9 mouse cellular contexts compared by ENCODE assay signal in genomic region chr9:114562919-114563751, GRCm38 (mm10). TPM values are rescaled to one million over a fixed set of nuclear protein-coding genes. Genes with fewer than 3 reads are reported as not detected.
A peak's percentile ranks its signal among the peaks of the same experiment; 100 is the strongest.
DNase-seq lines count a peak whose midpoint lies in the region; ATAC-seq and TF ChIP-seq lines count a peak whose summit lies in the region.
"Had no signal": no experiment of that assay in that cellular context is flagged by ENCODE, and none has a peak within 500 bp of the region (broad histone marks: within the 10 kb centered on the region; RNA-seq: fewer than 3 reads in every experiment).

No protein-coding gene starts in this region.

- peaks cover 33% of the 10 kb centered on the region for H3K27me3 ChIP-seq in thymus, adult 2 months (ENCODE audit: control insufficient read depth, insufficient read depth, low read length)
- peaks cover 21% of the 10 kb centered on the region for H3K27me3 ChIP-seq in intestine, postnatal 0 days (replicated peaks; ENCODE audit: control insufficient read depth, insufficient read depth, low read length)
- H3K27me3 ChIP-seq in midbrain, embryonic 15.5 days (replicated peaks): peaks cover 60% of the 10 kb centered on the region

- intact Hi-C loops in gastrocnemius, adult 2 months (cut with DNase I): no loop called here

- DNase-seq in gastrocnemius, adult 2 months: peak; percentile 22
- DNase-seq in gastrocnemius, postnatal 4 days (ENCODE audit: low spot score in 2 of 2): no peak
- no peak for DNase-seq in thymus, adult 2 months
- DNase-seq in thymus, adult 18-20 months: no peak
- no peak for DNase-seq in layer of hippocampus, postnatal 10 days (ENCODE audit: low spot score in 2 of 2)
- DNase-seq in c-Kit-positive CD71-positive TER-119-positive erythroid progenitor cells, embryonic 14.5 days (ENCODE audit: low spot score): no peak

- H3K4me3 ChIP-seq in gastrocnemius, adult 2 months: peak overlapping the region; percentile 66
- H3K4me3 ChIP-seq in thymus, adult 2 months (ENCODE audit: control insufficient read depth, insufficient read depth, low read length): peak overlapping the region; percentile 24
- H3K4me3 ChIP-seq in intestine, postnatal 0 days (ENCODE audit: low read depth, low read length): peak overlapping the region; percentile 68
- H3K4me3 ChIP-seq in midbrain, embryonic 15.5 days: peak overlapping the region; percentile 67

- TF ChIP-seq POLR2A in thymus, adult 2 months (IDR thresholded peaks at IDR 0.05; ENCODE audit: control insufficient read depth, extremely low read depth, insufficient read depth, low read length, poor library complexity): no peak

- no peaks in the 10 kb centered on the region for H3K36me3 ChIP-seq in thymus, adult 2 months (ENCODE audit: control insufficient read depth, insufficient read depth, low read length)
- H3K36me3 ChIP-seq in intestine, postnatal 0 days (ENCODE audit: control insufficient read depth, insufficient read depth): no peaks in the 10 kb centered on the region
- H3K36me3 ChIP-seq in midbrain, embryonic 15.5 days (replicated peaks): no peaks in the 10 kb centered on the region

- WGBS in thymus, adult 2 months: 1% methylated on average over 122 of the region's 122 CpGs
- under 1% methylated on average over 106 of the region's 122 CpGs for WGBS in intestine, postnatal 0 days
- WGBS in midbrain, embryonic 15.5 days: under 1% methylated on average over 114 of the region's 122 CpGs

- no peak overlapping the region for H3K27ac ChIP-seq in gastrocnemius, adult 2 months
- no peak overlapping the region for H3K27ac ChIP-seq in thymus, adult 2 months (ENCODE audit: control insufficient read depth, insufficient read depth, low read length)
- peak overlapping the region; percentile 91 for H3K27ac ChIP-seq in intestine, postnatal 0 days (ENCODE audit: low read depth, low read length)
- peak overlapping the region; percentile 29; the same call in 1 of the 2 replicates for H3K27ac ChIP-seq in midbrain, embryonic 15.5 days

- no peaks in the 10 kb centered on the region for H3K9me3 ChIP-seq in intestine, postnatal 0 days (ENCODE audit: control insufficient read depth)
- no peaks in the 10 kb centered on the region for H3K9me3 ChIP-seq in midbrain, embryonic 15.5 days

- no peak for TF ChIP-seq CTCF in gastrocnemius, adult 2 months (IDR thresholded peaks at IDR 0.05)
- no peak for TF ChIP-seq CTCF in thymus, adult 2 months (IDR thresholded peaks at IDR 0.05; ENCODE audit: borderline replicate concordance, control insufficient read depth, extremely low read depth, insufficient read depth, low read length, poor library complexity)
- no peak for TF ChIP-seq CTCF in intestine, postnatal 0 days (IDR thresholded peaks at IDR 0.05; ENCODE audit: low read depth)

- peak overlapping the region; percentile 68 for H3K9ac ChIP-seq in intestine, postnatal 0 days (ENCODE audit: low read depth, low read length)
- H3K9ac ChIP-seq in midbrain, embryonic 15.5 days: peak overlapping the region; percentile 51

- peak; percentile 37 for ATAC-seq in intestine, postnatal 0 days
- ATAC-seq in midbrain, embryonic 15.5 days (replicated peaks): peak; percentile 78

- H3K4me1 ChIP-seq in thymus, adult 2 months (replicated peaks; ENCODE audit: control insufficient read depth, insufficient read depth, low read length): peaks cover 16% of the 10 kb centered on the region; the same call in 1 of the 2 replicates
- no peaks in the 10 kb centered on the region for H3K4me1 ChIP-seq in intestine, postnatal 0 days (replicated peaks; ENCODE audit: control insufficient read depth, insufficient read depth, low read length)
- peaks cover 37% of the 10 kb centered on the region for H3K4me1 ChIP-seq in midbrain, embryonic 15.5 days

- peak overlapping the region; percentile 92 for H3K4me2 ChIP-seq in intestine, postnatal 0 days (replicated peaks; ENCODE audit: low read depth)
- H3K4me2 ChIP-seq in midbrain, embryonic 15.5 days: peak overlapping the region; percentile 89

RNA-seq across cellular contexts. Expression of gene Trim71, which starts 1.0 kb away (rescaled TPM):
- not detected for total RNA-seq in gastrocnemius, adult 2 months (2021)
- total RNA-seq in gastrocnemius, postnatal 4 days (2021): under 1 TPM; 0.05 to 0.07 TPM
- polyA plus RNA-seq in thymus, adult 2 months (2012; rRNA removed): 0.03 TPM in 1 of 2 replicates, not detected in the other
- polyA plus RNA-seq in intestine, postnatal 0 days (2015; fragmentation: Nextera tagmentation; extraction: Ambion mirVana): 1.5 and 2.0 TPM in 2 replicates
- 0.15 and 0.17 TPM in 2 replicates for polyA plus RNA-seq in midbrain, embryonic 15.5 days (2015; fragmentation: Nextera tagmentation; extraction: Ambion mirVana)
- total RNA-seq in layer of hippocampus, postnatal 10 days (2021): under 1 TPM; 0.18 to 0.27 TPM

RNA-seq across cellular contexts. Expression of gene C130032M10Rik, which starts 47.6 kb away (rescaled TPM):
- not detected for total RNA-seq in gastrocnemius, adult 2 months (2021)
- not detected for total RNA-seq in gastrocnemius, postnatal 4 days (2021)
- polyA plus RNA-seq in thymus, adult 2 months (2012; rRNA removed): not detected in 2 replicates
- not detected in 2 replicates for polyA plus RNA-seq in intestine, postnatal 0 days (2015; fragmentation: Nextera tagmentation; extraction: Ambion mirVana)
- not detected in 2 replicates for polyA plus RNA-seq in midbrain, embryonic 15.5 days (2015; fragmentation: Nextera tagmentation; extraction: Ambion mirVana)
- total RNA-seq in layer of hippocampus, postnatal 10 days (2021): not detected
- polyA plus RNA-seq: C2C12 had no signal

RNA-seq across cellular contexts. Expression of gene Ccr4, which starts 58.4 kb away (rescaled TPM):
- total RNA-seq in gastrocnemius, adult 2 months (2021): not detected
- not detected for total RNA-seq in gastrocnemius, postnatal 4 days (2021)
- polyA plus RNA-seq in thymus, adult 2 months (2012; rRNA removed): 88.6 and 94.5 TPM in 2 replicates
- polyA plus RNA-seq in intestine, postnatal 0 days (2015; fragmentation: Nextera tagmentation; extraction: Ambion mirVana): 2.3 TPM in 2 replicates
- polyA plus RNA-seq in midbrain, embryonic 15.5 days (2015; fragmentation: Nextera tagmentation; extraction: Ambion mirVana): not detected in 2 replicates
- not detected for total RNA-seq in layer of hippocampus, postnatal 10 days (2021)
- polyA plus RNA-seq: C2C12 had no signal

Comparison
In these comparisons a context has a peak if more than half of its experiments do, and no peak if none do; other contexts are left out.
1. H3K27ac ChIP-seq: peak in intestine, postnatal 0 days (single experiment) and midbrain, embryonic 15.5 days (single experiment); none in gastrocnemius, adult 2 months (single experiment) and thymus, adult 2 months (single experiment).
2. Peak in every context shown above with its lines, with median percentiles within 50 percentile points of each other: H3K4me3 ChIP-seq.